Mouse (Mus musculus) hindbrain, embryonic 13.5 days (tissue): Measurements from ENCODE around the gene Atg9b. TPM values are rescaled to one million over a fixed set of nuclear protein-coding genes. Genes with fewer than 3 reads are reported as not detected.

Experiments
- ATAC-seq: fragments of 200-750 bp; cut with Nextera tagmentation; 2 replicates; pipeline ENCODE4 v1.8.0; 2017; ENCODE audit warnings: moderate TSS enrichment; ENCODE audit not compliant: low FRiP score
- H3K27ac ChIP-seq: fragments of 300-500 bp; sonication (generic); 2 replicates; pipeline ENCODE4 v1.5.1; 2015; ENCODE audit warnings: inconsistent platforms, mild to moderate bottlenecking, moderate library complexity
- H3K27me3 ChIP-seq: fragments of 300-500 bp; sonication (generic); 2 replicates; pipeline ENCODE4 v1.6.1; 2015; ENCODE audit warnings: mild to moderate bottlenecking, inconsistent platforms
- H3K36me3 ChIP-seq: fragments of 300-500 bp; sonication (generic); 2 replicates; pipeline ENCODE4 v1.6.1; 2015; ENCODE audit warnings: mild to moderate bottlenecking, inconsistent platforms
- H3K4me1 ChIP-seq: fragments of 300-500 bp; sonication (generic); replicated peaks from 2 replicates; pipeline ENCODE4 v1.6.1; 2015; ENCODE audit warnings: inconsistent platforms
- H3K4me2 ChIP-seq: fragments of 300-500 bp; sonication (generic); 2 replicates; pipeline ENCODE4 v1.6.1; 2015; ENCODE audit warnings: inconsistent platforms, mild to moderate bottlenecking, moderate library complexity
- H3K4me3 ChIP-seq: fragments of 300-500 bp; sonication (generic); 2 replicates; pipeline ENCODE4 v1.5.1; 2015; ENCODE audit warnings: mild to moderate bottlenecking, inconsistent platforms
- H3K9ac ChIP-seq: fragments of 300-500 bp; sonication (generic); 2 replicates; pipeline ENCODE4 v1.6.1; 2015; ENCODE audit warnings: mild to moderate bottlenecking, inconsistent platforms
- H3K9me3 ChIP-seq: fragments of 300-500 bp; sonication (generic); 2 replicates; pipeline ENCODE4 v1.6.1; 2016; ENCODE audit warnings: inconsistent platforms
- WGBS: fragments of 180-500 bp; shearing (Covaris S2); methylation state at CpG from one replicate; pipeline ENCODE4 v1.1.7; 2015; 5-methylcytosine and 5-hydroxymethylcytosine counted together
- polyA plus RNA-seq: library from polyadenylated mRNA; unstranded; fragments of >200 nt; fragmentation: Nextera tagmentation; extraction: Ambion mirVana; gene quantifications from 2 replicates; pipeline ENCODE4 v1.2.1, GENCODE M21; 2015

The Atg9b gene
- polyA plus RNA-seq, 1 experiment from 2014 or later = 0.93 TPM

DNA sequence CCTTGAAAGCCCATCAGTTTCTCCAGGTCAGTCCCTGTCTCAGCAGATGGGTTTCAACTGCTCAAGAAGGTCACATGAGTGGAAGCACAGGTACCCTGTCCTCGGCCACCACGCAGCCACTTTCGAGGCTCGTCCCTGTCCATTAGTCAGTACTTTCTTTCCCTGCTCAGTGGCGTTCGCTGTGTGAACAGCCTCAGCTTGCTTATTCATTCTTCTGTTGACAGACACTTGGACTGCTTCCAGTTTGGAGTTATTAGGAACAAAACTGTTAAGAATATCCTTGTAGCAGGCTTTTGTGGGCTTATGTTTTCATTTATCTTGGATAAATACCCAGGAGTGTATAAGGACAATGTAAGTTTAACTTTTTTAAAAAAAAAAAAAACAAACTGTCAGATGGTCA lies 17.7 kb downstream of the Atg9b start:
- H3K9me3 ChIP-seq = no peaks in the 10 kb centered on the region
- H3K4me2 ChIP-seq = no peak overlapping the region
- ATAC-seq = no peak
- WGBS = 55% methylated on average over 6 of the region's 6 CpGs
- no peak overlapping the region for H3K9ac ChIP-seq
- H3K36me3 ChIP-seq = no peaks in the 10 kb centered on the region
- H3K27me3 ChIP-seq = no peaks in the 10 kb centered on the region
- H3K27ac ChIP-seq = no peak overlapping the region
- H3K4me1 ChIP-seq = peaks cover 4% of the 10 kb centered on the region; the same call in 1 of the 2 replicates
- no peak overlapping the region for H3K4me3 ChIP-seq

DNA sequence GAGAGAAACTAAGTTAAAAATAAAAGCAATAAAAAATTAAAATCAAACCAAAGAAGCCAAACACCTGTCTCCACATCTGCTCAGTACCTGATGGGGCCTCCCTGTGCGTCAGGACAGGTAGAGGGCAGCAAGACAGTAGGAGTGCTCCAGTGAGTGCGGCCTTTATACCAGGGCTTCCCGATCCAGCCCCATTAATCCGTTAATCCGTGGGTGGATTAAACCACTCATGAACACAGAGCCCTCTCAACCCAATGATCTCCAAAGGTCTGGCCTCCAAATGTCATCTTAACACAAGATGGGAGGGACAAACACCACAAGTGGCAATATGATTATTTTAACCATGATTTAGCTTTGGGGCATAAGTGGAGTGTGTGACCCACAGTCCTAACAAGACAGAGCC lies 18.1 kb downstream of the Atg9b start:
- no peak for ATAC-seq
- Histone ChIP-seq H3K36me3 (no peaks in the 10 kb centered on the region), H3K4me1 (peaks cover 4% of the 10 kb centered on the region; the same call in 1 of the 2 replicates), H3K27ac (no peak overlapping the region), H3K9ac (no peak overlapping the region), H3K9me3 (no peaks in the 10 kb centered on the region), H3K4me3 (no peak overlapping the region), H3K4me2 (no peak overlapping the region), H3K27me3 (no peaks in the 10 kb centered on the region)
- 80% methylated on average over 5 of the region's 5 CpGs for WGBS

DNA sequence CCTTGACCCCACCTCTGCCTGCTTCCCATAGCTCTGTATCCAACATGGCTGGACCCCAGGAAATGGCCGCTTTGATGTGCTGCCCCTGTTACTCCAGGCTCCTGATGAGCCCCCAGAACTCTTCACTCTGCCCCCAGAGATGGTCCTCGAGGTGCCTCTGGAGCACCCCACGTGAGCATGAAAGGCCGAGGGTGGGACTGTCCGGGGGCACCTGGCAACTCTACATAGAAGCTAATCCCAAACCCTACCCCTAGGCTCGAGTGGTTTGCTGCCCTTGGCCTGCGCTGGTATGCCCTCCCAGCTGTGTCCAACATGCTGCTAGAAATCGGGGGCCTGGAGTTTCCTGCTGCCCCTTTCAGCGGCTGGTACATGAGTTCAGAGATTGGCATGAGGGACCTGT lies 22.2 kb downstream of the Atg9b start:
- Histone ChIP-seq H3K4me2 (no peak overlapping the region), H3K27ac (no peak overlapping the region), H3K4me1 (peaks cover 4% of the 10 kb centered on the region; the same call in 1 of the 2 replicates), H3K4me3 (no peak overlapping the region), H3K9me3 (no peaks in the 10 kb centered on the region), H3K27me3 (no peaks in the 10 kb centered on the region), H3K36me3 (no peaks in the 10 kb centered on the region), H3K9ac (no peak overlapping the region)
- 80% methylated on average over 9 of the region's 9 CpGs for WGBS
- ATAC-seq = no peak

DNA sequence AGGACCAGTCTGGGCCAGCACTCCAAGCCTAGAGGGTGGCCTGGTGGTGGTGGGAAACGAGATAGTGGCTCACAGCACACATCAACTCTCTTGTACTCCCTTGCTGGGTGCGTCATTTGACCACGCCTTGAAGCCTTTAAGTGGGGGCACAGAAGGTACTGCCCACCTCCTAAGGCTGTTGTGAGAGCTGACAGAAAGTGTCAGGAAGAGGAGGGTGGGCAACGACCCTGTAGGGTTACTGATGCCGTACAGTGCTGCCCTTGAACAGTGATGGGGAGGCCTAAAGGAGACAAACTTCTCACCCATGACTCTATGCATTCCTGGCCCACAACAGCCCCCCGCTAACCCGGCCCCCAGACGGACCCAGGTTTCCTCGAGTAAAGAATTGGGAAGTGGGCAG lies 25.5 kb downstream of the Atg9b start:
- no peaks in the 10 kb centered on the region for H3K27me3 ChIP-seq
- H3K9me3 ChIP-seq = no peaks in the 10 kb centered on the region
- H3K27ac ChIP-seq = no peak overlapping the region
- ATAC-seq = no peak
- no peak overlapping the region for H3K4me3 ChIP-seq
- WGBS = 86% methylated on average over 9 of the region's 9 CpGs
- no peak overlapping the region for H3K9ac ChIP-seq
- no peaks in the 10 kb centered on the region for H3K36me3 ChIP-seq
- no peaks in the 10 kb centered on the region; the same call in 1 of the 2 replicates for H3K4me1 ChIP-seq
- H3K4me2 ChIP-seq = no peak overlapping the region

DNA sequence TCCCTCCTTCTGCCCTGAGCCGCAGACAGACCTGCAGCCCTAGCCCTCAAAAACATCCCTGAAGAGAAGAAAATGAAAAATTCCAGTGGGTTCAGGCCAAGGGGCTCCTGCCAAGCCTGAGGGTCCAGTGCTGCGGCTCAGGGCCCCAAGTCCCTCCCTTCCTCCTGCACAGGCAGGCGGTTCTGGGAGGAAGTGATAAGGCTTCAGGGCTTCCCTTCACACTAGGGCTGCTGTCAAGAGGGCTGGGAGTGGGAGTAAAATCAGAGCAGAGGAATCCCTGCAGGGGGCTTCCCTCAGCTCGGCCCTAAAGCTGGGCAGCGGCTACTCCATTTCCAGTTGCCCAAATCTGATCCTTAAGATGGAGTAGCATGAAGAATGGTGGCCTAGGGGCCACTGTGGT lies 26.4 kb downstream of the Atg9b start:
- WGBS = 65% methylated on average over 5 of the region's 5 CpGs
- no peak for ATAC-seq
- no peak overlapping the region; the same call in 1 of the 2 replicates for H3K9ac ChIP-seq
- H3K4me2 ChIP-seq = no peak overlapping the region
- H3K27ac ChIP-seq = no peak overlapping the region
- H3K4me3 ChIP-seq = peak overlapping the region; percentile 7; the same call in 1 of the 2 replicates
- no peaks in the 10 kb centered on the region for H3K9me3 ChIP-seq
- peaks cover 2% of the 10 kb centered on the region; the same call in 1 of the 2 replicates for H3K4me1 ChIP-seq
- no peaks in the 10 kb centered on the region for H3K27me3 ChIP-seq
- H3K36me3 ChIP-seq = no peaks in the 10 kb centered on the region

DNA sequence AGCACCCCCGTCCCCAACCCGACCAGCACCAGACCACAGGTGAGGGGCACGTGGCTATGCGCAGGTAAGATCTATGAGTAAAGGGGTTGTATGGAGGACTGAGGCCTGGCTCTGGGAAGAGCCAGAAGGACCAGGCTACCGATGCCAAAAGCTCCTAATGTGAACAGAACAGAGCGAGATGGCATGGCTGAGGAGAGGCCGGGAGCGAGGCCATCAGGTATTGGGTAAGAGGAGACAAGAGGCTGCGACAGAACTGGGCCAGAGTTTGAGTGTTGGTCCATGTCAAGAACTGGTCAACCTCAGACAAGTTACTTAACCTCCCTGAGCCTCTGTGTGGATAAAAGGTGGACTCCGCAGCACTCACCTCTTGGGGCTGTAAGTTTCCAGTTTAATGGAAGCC lies 27.0 kb downstream of the Atg9b start:
- 82% methylated on average over 10 of the region's 10 CpGs for WGBS
- Histone ChIP-seq H3K27ac (no peak overlapping the region), H3K36me3 (no peaks in the 10 kb centered on the region), H3K27me3 (no peaks in the 10 kb centered on the region), H3K9me3 (no peaks in the 10 kb centered on the region), H3K4me2 (no peak overlapping the region), H3K4me3 (peak overlapping the region; percentile 7; the same call in 1 of the 2 replicates), H3K9ac (peak overlapping the region; percentile 43; the same call in 1 of the 2 replicates), H3K4me1 (peaks cover 4% of the 10 kb centered on the region; the same call in 1 of the 2 replicates)
- ATAC-seq = no peak

DNA sequence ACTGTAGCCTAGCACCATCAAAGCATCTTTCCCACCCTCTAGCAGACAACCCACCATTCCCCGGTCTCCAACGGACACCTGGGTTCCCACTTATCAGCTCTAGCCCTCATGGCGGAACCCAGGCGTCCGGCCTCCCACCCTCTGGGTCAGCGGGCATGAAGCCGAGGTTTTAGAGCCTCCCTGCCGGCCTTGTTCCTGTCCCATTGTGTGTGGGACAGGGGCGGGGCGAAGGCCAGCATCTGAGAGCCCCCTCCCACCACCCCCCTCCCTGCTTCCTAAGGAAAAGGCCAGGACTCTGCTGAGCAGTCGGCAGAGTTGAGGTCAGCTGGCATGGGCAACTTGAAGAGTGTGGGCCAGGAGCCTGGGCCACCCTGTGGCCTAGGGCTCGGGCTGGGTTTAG lies 27.4 kb downstream of the Atg9b start, which contains the start of gene Nos3:
TSS of gene Nos3 (plus strand) at position 303 of the 400 bp plus-strand sequence.
- WGBS = 31% methylated on average over 12 of the region's 12 CpGs

DNA sequence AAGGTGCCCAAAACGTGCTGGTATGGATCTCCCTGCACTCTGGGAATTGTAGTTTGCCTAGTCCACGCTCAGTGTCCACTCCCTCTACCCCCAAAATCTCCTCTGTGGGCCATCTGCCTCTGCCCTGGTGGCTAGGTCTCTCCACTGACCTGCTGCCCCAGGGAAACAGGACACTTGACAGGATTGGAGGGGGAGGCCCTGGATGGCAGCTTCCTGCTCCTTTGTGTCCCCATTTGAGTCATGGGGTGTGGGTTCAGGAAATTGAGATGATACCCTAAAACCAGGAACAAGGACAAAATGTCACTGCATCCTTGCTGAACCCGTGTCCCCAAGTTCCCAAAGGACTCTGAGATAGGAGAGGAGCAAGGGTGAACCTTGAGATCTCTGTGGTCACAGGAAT lies 27.9 kb downstream of the Atg9b start:
- WGBS = 67% methylated on average over 3 of the region's 3 CpGs
- H3K36me3 ChIP-seq = no peaks in the 10 kb centered on the region
- H3K9me3 ChIP-seq = no peaks in the 10 kb centered on the region
- H3K4me3 ChIP-seq = no peak overlapping the region
- H3K4me2 ChIP-seq = no peak overlapping the region
- H3K9ac ChIP-seq = no peak overlapping the region
- peaks cover 4% of the 10 kb centered on the region; the same call in 1 of the 2 replicates for H3K4me1 ChIP-seq
- ATAC-seq = no peak
- H3K27me3 ChIP-seq = no peaks in the 10 kb centered on the region
- no peak overlapping the region for H3K27ac ChIP-seq

More for the DNA sequence above, 27.4 kb downstream of the Atg9b start, which contains the start of gene Nos3:
- ATAC-seq = no peak
- no peak within 1 kb of the TSS for H3K4me2 ChIP-seq
- no peak within 1 kb of the TSS for H3K27ac ChIP-seq
- H3K4me3 ChIP-seq = peak within 1 kb of the TSS; percentile 7; the same call in 1 of the 2 replicates
- H3K4me1 ChIP-seq = peaks cover 4% of the 10 kb centered on the region; the same call in 1 of the 2 replicates
- no peaks in the 10 kb centered on the region for H3K9me3 ChIP-seq
- peak within 1 kb of the TSS; percentile 43; the same call in 1 of the 2 replicates for H3K9ac ChIP-seq
- no peaks in the 10 kb centered on the region for H3K36me3 ChIP-seq
- H3K27me3 ChIP-seq = no peaks in the 10 kb centered on the region

DNA sequence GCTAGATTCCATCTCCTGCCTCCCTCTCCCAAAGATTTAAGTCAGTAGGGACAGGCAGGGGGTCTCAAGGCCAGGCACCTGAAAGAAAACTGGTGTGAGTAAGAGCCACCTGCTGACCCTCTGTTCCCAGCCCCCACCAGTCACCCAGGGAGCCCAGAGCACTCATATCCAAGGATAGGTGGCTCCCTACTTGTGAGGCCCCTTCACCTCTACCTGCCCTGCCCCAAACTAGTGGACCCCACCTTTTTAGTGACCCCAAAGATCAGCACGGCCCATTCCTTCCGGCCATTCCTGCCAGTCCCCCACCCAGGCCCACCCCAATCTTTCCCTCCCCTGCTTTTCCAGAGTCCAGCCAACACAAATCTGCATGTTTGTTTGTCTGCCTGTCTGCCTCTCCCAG lies 28.5 kb downstream of the Atg9b start:
- Histone ChIP-seq H3K27ac (no peak overlapping the region), H3K9ac (no peak overlapping the region), H3K9me3 (no peaks in the 10 kb centered on the region), H3K4me2 (no peak overlapping the region), H3K4me3 (no peak overlapping the region), H3K4me1 (peaks cover 4% of the 10 kb centered on the region; the same call in 1 of the 2 replicates), H3K36me3 (no peaks in the 10 kb centered on the region), H3K27me3 (no peaks in the 10 kb centered on the region)
- ATAC-seq = no peak
- 88% methylated on average over 2 of the region's 2 CpGs for WGBS

DNA sequence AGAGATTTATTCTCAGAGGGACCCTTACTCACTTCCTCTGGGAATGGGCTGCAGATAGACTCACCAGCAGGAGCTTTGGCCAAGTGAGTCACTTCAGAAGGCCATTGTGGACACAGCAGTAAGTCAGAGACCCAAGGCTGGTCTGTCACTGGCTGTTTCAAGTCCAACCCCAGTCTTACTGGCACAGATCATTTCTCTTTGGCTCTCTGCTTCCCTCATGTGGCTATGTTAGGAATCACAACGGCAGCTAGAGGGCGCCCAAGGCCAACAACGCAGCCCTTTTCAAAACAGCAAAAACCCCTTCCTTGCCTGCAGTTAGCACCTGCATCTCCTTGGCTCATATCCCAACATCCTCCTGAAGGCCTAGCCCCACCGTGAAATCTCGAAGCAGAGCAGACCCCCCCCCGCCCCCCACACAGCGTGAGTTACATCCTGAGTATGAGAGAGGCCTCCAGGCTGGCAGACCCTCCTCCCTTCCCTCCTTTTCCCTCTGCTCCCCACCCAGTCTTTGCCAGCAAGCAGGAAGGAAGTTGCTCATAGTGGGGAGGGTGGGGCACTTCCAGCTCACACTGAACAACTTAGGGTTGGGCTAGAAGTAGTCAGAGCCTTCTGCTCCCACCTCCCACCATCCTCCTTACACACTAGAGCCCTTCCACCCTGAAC lies 31.0 kb downstream of the Atg9b start:
- ATAC-seq = peak; percentile 78
- WGBS = 0% methylated on average over 7 of the region's 7 CpGs
- H3K9ac ChIP-seq = no peak overlapping the region

DNA sequence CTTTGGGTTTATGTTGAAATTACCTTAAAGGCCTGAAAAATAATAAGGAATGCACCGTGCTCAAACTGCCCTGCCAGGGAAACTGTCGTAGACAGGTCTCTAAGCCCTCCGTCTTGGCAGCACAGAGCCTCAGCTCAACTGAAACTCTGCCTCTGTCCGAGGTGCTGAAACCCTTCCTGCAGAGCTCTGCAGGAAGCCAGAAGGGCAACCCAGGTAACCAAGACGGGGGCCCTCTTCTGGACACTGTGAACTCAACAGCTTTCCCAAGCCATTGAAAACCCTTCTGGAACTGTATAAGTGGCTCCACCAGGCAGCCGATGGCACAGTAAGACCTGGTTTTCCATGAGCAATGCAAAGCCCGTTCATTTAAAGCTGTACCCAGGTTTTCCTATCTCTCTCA lies 34.5 kb downstream of the Atg9b start:
- ATAC-seq = no peak
- Histone ChIP-seq H3K36me3 (no peaks in the 10 kb centered on the region), H3K4me3 (no peak overlapping the region), H3K27me3 (0 out of 2 replicates have a peak, but pooled peaks cover 4% of the 10 kb centered on the region), H3K4me1 (peaks cover 22% of the 10 kb centered on the region), H3K27ac (no peak overlapping the region), H3K4me2 (no peak overlapping the region), H3K9me3 (no peaks in the 10 kb centered on the region), H3K9ac (no peak overlapping the region)
- 16% methylated on average over 7 of the region's 7 CpGs for WGBS

More for the DNA sequence above, 31.0 kb downstream of the Atg9b start:
- H3K4me1 ChIP-seq = peaks cover 4% of the 10 kb centered on the region; the same call in 1 of the 2 replicates
- no peaks in the 10 kb centered on the region for H3K27me3 ChIP-seq
- 0 out of 2 replicates have a peak overlapping the region, but pooled peaks have one; percentile 12 for H3K27ac ChIP-seq
- H3K36me3 ChIP-seq = no peaks in the 10 kb centered on the region
- H3K4me2 ChIP-seq = no peak overlapping the region
- no peak overlapping the region for H3K4me3 ChIP-seq
- no peaks in the 10 kb centered on the region for H3K9me3 ChIP-seq

DNA sequence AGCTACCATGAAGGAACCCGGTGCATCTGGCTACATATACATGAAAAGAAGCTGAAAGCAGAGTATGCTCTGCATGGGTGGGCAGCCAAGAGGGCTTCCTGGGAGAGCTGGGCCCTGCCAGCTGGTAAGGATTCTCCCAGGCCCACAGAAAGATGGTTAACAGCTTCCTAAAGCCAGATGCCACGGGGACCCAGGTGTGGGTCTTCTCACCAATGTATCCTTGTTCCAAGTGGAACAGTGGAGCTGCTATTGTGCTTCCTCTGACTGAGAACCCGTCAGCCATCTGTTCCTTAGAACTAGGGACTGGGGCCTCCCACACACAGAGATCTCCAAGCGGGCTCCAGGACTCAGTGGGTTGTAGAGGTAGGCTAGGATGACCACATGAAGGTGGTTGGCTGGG lies 35.2 kb downstream of the Atg9b start:
- H3K9ac ChIP-seq = no peak overlapping the region
- 0 out of 2 replicates have a peak, but pooled peaks cover 4% of the 10 kb centered on the region for H3K27me3 ChIP-seq
- no peak for ATAC-seq
- no peak overlapping the region for H3K4me2 ChIP-seq
- WGBS = 43% methylated on average over 4 of the region's 4 CpGs
- H3K36me3 ChIP-seq = no peaks in the 10 kb centered on the region
- H3K9me3 ChIP-seq = no peaks in the 10 kb centered on the region
- peaks cover 29% of the 10 kb centered on the region for H3K4me1 ChIP-seq
- no peak overlapping the region for H3K27ac ChIP-seq
- no peak overlapping the region for H3K4me3 ChIP-seq

DNA sequence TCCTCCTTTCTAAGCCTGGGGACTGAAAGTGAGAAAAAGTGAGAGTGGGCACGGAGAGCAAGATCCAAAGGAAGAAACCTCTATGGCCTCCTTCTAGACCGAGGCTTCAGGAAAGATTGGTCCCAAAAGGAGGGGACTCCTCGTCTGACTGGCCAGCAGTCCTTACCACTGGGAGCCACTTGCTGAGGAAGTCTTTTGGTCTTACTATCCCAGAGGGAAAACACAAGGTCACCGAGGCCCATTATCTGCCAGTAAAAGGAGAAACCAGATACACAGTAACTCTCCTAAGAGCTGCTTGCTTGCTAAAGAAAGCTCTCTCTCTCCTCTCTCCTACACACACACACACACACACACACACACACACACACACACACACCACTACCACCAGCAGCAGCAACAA lies 38.6 kb downstream of the Atg9b start:
- Histone ChIP-seq H3K4me2 (no peak overlapping the region), H3K9me3 (no peaks in the 10 kb centered on the region), H3K27ac (peak overlapping the region; percentile 98), H3K4me3 (no peak overlapping the region), H3K4me1 (peaks cover 56% of the 10 kb centered on the region), H3K9ac (peak overlapping the region; percentile 94), H3K27me3 (peaks cover 20% of the 10 kb centered on the region), H3K36me3 (no peaks in the 10 kb centered on the region)
- 22% methylated on average over 4 of the region's 4 CpGs for WGBS
- no peak for ATAC-seq
